Mouse (Mus musculus) embryonic facial prominence, embryonic 14.5 days (tissue): ENCODE results near the gene Rgs12. TPM values are rescaled to one million over a fixed set of nuclear protein-coding genes. Genes with fewer than 3 reads are reported as not detected.
A peak's percentile ranks its signal among the peaks of the same experiment; 100 is the strongest.

ENCODE experiments used
- ATAC-seq: fragments of 200-750 bp; cut with Nextera tagmentation; 2 replicates; pipeline ENCODE4 v1.8.0; 2017; ENCODE audit warnings: low read depth, moderate number of reproducible peaks, moderate TSS enrichment
- DNase-seq: peaks from one replicate; pipeline ENCODE4 v3.0.0-alpha.2; 2015; ENCODE audit warnings: low spot score
- H3K27ac ChIP-seq: fragments of 300-500 bp; sonication (generic); replicated peaks from 2 replicates; pipeline ENCODE4 v1.5.1; 2014; ENCODE audit warnings: low read depth, mild to moderate bottlenecking, low read length, moderate library complexity
- H3K27me3 ChIP-seq: fragments of 300-500 bp; sonication (generic); replicated peaks from 2 replicates; pipeline ENCODE4 v1.6.1; 2014; ENCODE audit warnings: low read length; ENCODE audit not compliant: control insufficient read depth, insufficient read depth
- H3K36me3 ChIP-seq: fragments of 300-500 bp; sonication (generic); 2 replicates; pipeline ENCODE4 v1.6.1; 2014; ENCODE audit warnings: low read length, mixed read lengths; ENCODE audit not compliant: control insufficient read depth, insufficient read depth
- H3K4me1 ChIP-seq: fragments of 300-500 bp; sonication (generic); 2 replicates; pipeline ENCODE4 v1.6.1; 2014; ENCODE audit warnings: antibody characterized with exemption, low read length; ENCODE audit not compliant: control insufficient read depth, insufficient read depth
- H3K4me2 ChIP-seq: fragments of 300-500 bp; sonication (generic); 2 replicates; pipeline ENCODE4 v1.6.1; 2014; ENCODE audit warnings: low read depth, mild to moderate bottlenecking, low read length, moderate library complexity, mixed read lengths
- H3K4me3 ChIP-seq: fragments of 300-500 bp; sonication (generic); 2 replicates; pipeline ENCODE4 v1.5.1; 2014; ENCODE audit warnings: low read depth, mild to moderate bottlenecking, low read length
- H3K9ac ChIP-seq: fragments of 300-500 bp; sonication (generic); 2 replicates; pipeline ENCODE4 v1.6.1; 2014; ENCODE audit warnings: low read depth, mild to moderate bottlenecking, low read length, moderate library complexity, mixed read lengths
- H3K9me3 ChIP-seq: fragments of 300-500 bp; sonication (generic); 2 replicates; pipeline ENCODE4 v1.6.1; 2016; ENCODE audit warnings: low read length; ENCODE audit not compliant: control insufficient read depth
- WGBS: fragments of 180-500 bp; shearing (Covaris S2); extraction: QIAGEN DNeasy Blood & Tissue Kit; methylation state at CpG from one replicate; pipeline ENCODE4 v1.1.7; 2014; 5-methylcytosine and 5-hydroxymethylcytosine counted together
- polyA plus RNA-seq: library from polyadenylated mRNA; unstranded; fragments of >200 nt; fragmentation: Nextera tagmentation; extraction: Ambion mirVana; gene quantifications from 2 replicates; pipeline ENCODE4 v1.2.1, GENCODE M21; 2014

Gene Rgs12
- polyA plus RNA-seq, 1 experiment from 2014 or later = 30.2 TPM

DNA sequence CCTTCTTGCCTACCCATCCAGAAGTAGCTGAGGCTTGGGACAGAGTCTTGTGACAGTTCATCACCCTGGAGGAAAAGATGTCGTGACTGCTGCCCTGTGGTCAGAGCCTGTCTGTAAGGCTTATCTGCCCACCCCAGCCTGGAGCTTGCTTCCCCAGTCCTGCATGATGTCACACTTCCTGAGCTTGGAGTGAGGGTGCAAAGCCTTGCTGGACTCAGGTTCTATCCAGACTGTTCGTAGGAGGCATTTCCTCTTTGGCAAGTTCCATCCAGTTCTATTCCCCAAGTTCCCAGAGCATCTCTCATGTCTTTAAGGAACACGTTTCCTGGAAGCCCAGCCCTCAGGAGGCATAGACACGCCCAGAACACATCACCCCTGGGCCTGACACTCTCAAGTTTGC is 86.5 kb downstream of the Rgs12 start:
- WGBS = 69% methylated on average over 4 of the region's 4 CpGs
- Histone ChIP-seq H3K4me3 (no peak overlapping the region), H3K9ac (no peak overlapping the region), H3K36me3 (peaks cover 15% of the 10 kb centered on the region; the same call in 1 of the 2 replicates), H3K4me2 (no peak overlapping the region), H3K4me1 (no peaks in the 10 kb centered on the region), H3K9me3 (no peaks in the 10 kb centered on the region), H3K27me3 (no peaks in the 10 kb centered on the region), H3K27ac (no peak overlapping the region)
- ATAC-seq (no peak), DNase-seq (no peak)

DNA sequence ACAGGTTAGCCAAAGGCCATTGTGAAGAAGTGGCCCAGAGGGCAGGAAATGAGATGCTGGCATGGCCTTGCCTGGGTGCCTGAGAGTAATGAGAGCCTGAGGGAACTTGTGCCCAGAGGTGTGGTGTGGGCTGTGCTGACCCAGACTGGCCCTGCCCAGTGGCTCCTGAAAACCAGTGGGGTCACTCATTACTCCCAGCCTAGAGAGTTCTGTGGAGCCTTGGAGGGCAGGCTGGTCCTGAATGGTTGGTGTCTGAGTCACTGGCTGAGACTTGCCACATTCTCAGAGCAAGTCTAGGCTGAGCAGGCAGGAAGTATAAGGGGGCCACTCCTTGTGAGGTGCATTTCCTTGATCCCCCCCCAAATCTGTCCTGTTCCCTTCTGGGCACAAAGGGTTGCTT is 88.2 kb downstream of the Rgs12 start:
- no peak overlapping the region for H3K9ac ChIP-seq
- no peak overlapping the region for H3K27ac ChIP-seq
- H3K9me3 ChIP-seq = no peaks in the 10 kb centered on the region
- no peaks in the 10 kb centered on the region for H3K27me3 ChIP-seq
- 0 out of 2 replicates have a peak, but pooled peaks cover 5% of the 10 kb centered on the region for H3K36me3 ChIP-seq
- H3K4me1 ChIP-seq = no peaks in the 10 kb centered on the region
- H3K4me2 ChIP-seq = no peak overlapping the region
- no peak overlapping the region for H3K4me3 ChIP-seq
- DNase-seq = no peak
- no peak for ATAC-seq

DNA sequence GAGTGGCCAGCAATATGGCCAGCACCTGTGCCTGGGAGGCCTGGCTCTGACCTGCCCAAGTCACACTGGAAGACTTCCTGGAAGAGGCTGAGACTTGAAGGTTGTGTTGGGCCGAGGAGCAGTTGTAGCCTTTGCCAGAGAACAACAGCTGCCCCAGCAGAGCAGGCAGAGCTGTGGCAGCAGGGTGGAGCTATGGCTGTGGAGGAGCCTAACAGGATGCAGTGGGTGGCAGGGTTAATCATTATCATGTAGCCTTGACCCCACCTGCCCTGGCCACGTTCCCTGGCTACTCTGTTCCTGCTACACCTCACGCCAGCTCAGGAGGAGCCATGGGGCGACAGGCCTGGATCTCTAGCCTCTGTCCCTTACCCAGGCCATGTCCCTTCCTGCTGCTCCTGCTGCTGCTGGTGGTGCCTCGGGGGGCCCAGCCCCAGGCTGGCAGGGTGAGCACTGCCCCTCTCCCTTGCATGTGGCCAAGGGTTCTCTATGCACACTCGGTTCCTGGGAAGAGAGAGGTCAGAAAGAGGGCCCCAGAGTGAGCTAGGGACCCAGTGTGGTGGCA is 92.1 kb downstream of the Rgs12 start, which contains the start of gene Hgfac:
Hgfac (plus strand) TSS at position 242 of the 562 bp plus-strand sequence.
- H3K4me2 ChIP-seq = no peak within 1 kb of the TSS
- no peak within 1 kb of the TSS for H3K27ac ChIP-seq
- no peaks in the 10 kb centered on the region for H3K27me3 ChIP-seq
- 47% methylated on average over 6 of the region's 6 CpGs for WGBS
- no peaks in the 10 kb centered on the region for H3K9me3 ChIP-seq
- H3K4me3 ChIP-seq = no peak within 1 kb of the TSS
- H3K36me3 ChIP-seq = no peaks in the 10 kb centered on the region
- no peak for DNase-seq
- ATAC-seq = no peak
- no peaks in the 10 kb centered on the region for H3K4me1 ChIP-seq
- H3K9ac ChIP-seq = no peak within 1 kb of the TSS

DNA sequence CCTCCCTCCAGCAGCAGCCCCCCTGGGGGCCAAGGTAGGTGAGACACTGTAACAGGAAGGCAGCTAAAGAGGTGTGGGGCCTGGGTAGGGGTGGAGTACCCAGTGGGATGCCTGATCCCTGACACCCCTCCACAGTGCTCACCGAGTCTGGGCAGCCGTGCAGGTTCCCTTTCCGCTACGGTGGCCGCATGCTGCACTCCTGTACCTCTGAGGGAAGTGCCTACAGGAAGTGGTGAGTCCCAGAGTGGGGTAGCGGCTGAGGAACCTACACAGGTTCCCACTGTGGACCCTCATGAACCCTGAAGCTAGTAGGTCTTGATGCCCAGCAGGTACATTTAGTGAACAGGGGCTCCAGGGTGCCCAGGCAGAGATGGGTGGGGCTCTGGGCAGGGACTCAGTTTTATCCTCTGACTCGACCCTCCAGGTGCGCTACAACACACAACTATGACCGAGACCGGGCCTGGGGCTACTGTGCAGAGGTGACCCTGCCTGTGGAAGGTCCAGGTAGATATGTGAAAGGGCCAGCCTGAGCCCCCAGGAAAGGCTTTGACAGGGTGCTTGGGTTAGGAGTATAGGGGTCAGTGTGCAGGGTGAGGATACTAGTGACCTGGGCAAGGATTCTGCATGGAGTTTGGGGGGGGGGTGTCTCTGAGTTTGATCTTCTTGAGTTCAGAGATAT is 93.3 kb downstream of the Rgs12 start:
- ATAC-seq (peak; percentile 23; the same call in 1 of the 2 replicates), DNase-seq (no peak)
- no peaks in the 10 kb centered on the region for H3K36me3 ChIP-seq
- no peak overlapping the region for H3K27ac ChIP-seq
- no peaks in the 10 kb centered on the region for H3K4me1 ChIP-seq
- no peak overlapping the region for H3K4me3 ChIP-seq
- H3K9ac ChIP-seq = no peak overlapping the region
- WGBS = 65% methylated on average over 10 of the region's 10 CpGs
- H3K27me3 ChIP-seq = no peaks in the 10 kb centered on the region
- no peak overlapping the region for H3K4me2 ChIP-seq
- no peaks in the 10 kb centered on the region for H3K9me3 ChIP-seq

DNA sequence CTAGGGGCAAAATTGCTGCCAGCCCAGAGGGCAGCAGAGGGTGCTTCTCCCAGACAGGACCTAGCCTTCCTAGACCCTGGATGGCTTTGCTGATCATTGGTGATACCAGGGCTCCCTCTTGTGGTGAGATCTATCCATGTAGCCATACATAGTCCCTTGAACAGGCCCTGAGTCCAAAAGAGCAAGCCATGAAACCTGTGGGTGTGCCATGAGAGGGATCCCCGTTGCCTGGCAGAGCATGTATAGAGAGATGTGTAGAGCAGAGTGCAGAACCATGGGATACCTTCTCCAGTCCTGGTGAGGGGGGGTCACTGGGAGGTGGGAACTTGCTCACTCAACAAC is 93.8 kb downstream of the Rgs12 start:
- no peaks in the 10 kb centered on the region for H3K27me3 ChIP-seq
- ATAC-seq = peak; percentile 84

DNA sequence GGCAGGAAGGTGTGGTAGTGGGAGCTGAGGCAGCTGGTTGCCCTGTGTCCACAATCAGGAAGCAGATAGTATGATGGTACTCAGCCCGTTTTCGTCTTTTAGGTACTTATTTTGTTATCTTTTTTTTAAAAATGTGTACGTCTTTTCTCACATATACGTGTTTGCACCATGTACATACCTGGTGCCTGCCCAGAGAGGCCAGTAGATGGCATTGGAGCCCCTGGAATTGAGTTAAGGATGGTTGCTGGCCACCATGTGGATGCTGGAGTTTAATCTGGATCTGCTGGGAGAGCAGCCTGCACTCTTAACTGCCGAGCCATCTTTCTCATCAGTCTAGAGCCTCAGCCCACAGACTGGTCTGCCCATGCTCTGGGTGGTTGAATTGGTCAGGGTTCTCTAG is 101.3 kb downstream of the Rgs12 start:
- Histone ChIP-seq H3K27me3 (no peaks in the 10 kb centered on the region), H3K36me3 (no peaks in the 10 kb centered on the region), H3K27ac (no peak overlapping the region), H3K4me3 (no peak overlapping the region), H3K4me1 (no peaks in the 10 kb centered on the region), H3K9me3 (no peaks in the 10 kb centered on the region), H3K4me2 (no peak overlapping the region), H3K9ac (no peak overlapping the region)
- 67% methylated on average over 5 of the region's 5 CpGs for WGBS
- no peak for ATAC-seq
- no peak for DNase-seq

More for the DNA sequence above, 93.8 kb downstream of the Rgs12 start:
- no peak overlapping the region for H3K4me3 ChIP-seq
- H3K4me2 ChIP-seq = no peak overlapping the region
- no peaks in the 10 kb centered on the region for H3K4me1 ChIP-seq
- H3K36me3 ChIP-seq = no peaks in the 10 kb centered on the region
- H3K27ac ChIP-seq = no peak overlapping the region
- no peak overlapping the region for H3K9ac ChIP-seq
- H3K9me3 ChIP-seq = no peaks in the 10 kb centered on the region
- WGBS = 18% methylated on average over 1 of the region's 1 CpGs
- DNase-seq = peak; percentile 90

DNA sequence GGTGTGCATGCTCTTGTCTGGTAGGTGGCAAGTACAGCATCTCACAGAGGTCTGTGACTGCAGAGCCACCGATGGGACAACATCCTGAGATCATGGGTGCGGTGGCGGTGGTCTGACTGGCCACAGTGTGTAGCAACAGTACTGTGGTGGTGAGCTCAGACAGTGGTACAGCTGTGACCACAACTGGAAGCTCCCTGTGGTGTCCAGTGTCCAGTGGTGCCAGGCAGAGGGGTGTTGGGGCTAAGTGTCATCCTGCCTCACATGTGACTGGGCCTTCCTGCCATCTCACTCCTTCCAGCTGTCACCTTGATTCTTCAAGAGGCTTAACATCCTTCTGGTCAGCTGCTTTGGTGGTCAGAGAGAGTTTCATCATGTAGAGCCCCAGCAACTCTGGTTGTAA is 105.4 kb downstream of the Rgs12 start:
- Histone ChIP-seq H3K4me2 (no peak overlapping the region), H3K36me3 (no peaks in the 10 kb centered on the region), H3K27ac (no peak overlapping the region), H3K4me1 (no peaks in the 10 kb centered on the region), H3K9ac (no peak overlapping the region), H3K27me3 (peaks cover 22% of the 10 kb centered on the region), H3K4me3 (no peak overlapping the region), H3K9me3 (no peaks in the 10 kb centered on the region)
- DNase-seq = no peak
- ATAC-seq = no peak
- WGBS = 91% methylated on average over 3 of the region's 3 CpGs

DNA sequence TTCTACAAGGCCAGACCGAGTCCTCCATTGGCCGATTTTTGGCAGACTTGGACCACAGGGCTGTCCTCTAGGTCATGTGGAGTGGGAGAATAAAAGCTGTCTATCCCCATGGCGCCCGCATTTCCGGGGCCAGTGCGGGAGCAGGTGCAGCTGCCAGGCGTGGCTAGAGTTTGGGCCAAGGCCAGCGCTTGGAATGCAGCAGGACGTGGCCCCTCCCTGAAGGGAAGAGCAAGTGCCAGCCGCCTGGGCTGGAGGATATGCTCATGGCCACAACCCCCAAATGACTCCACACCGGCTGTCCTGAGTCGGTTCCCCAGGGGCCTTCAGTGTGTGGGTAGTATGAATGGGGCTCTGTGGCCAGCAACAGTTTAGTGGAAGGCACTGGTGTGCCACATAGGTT is 105.8 kb downstream of the Rgs12 start:
- Histone ChIP-seq H3K36me3 (no peaks in the 10 kb centered on the region), H3K4me2 (no peak overlapping the region), H3K4me3 (no peak overlapping the region), H3K9ac (no peak overlapping the region), H3K9me3 (no peaks in the 10 kb centered on the region), H3K27ac (no peak overlapping the region), H3K27me3 (peaks cover 22% of the 10 kb centered on the region), H3K4me1 (no peaks in the 10 kb centered on the region)
- 0 out of 2 replicates have a peak, but pooled peaks have one; percentile 19 for ATAC-seq
- DNase-seq = peak; percentile 70
- WGBS = 68% methylated on average over 12 of the region's 12 CpGs
